Mouse (Mus musculus) left cerebral cortex, postnatal 10 days (tissue): ENCODE results near the gene Cfap161. TPM values are rescaled to one million over a fixed set of nuclear protein-coding genes. Genes with fewer than 3 reads are reported as not detected.

Experiments
- DNase-seq, 2 experiments: peaks; one replicate each; pipeline ENCODE4 v3.0.0; 2021 to 2022; ENCODE audit warnings: low spot score in 2 of 2, mixed read lengths in 1 of 2; ENCODE audit errors: extremely low spot score in 1 of 2
- intact Hi-C: fragments of 180-260 bp; cut with DNase I; formaldehyde crosslinking; loops from one replicate; pipeline ENCODE4 v1.15.1; 2025
- total RNA-seq, 2 experiments: library from RNA; stranded (reverse); gene quantifications; 2 replicates each; pipeline ENCODE4 v1.2.3; 2021

The Cfap161 gene
- total RNA-seq, 2 experiments from 2014 or later, result 0.88 to 1.0 TPM

GRCm38 (mm10) chr7:83748405-83748804, 46.3 kb downstream of the Cfap161 start:
- no peak for DNase-seq

DNA sequence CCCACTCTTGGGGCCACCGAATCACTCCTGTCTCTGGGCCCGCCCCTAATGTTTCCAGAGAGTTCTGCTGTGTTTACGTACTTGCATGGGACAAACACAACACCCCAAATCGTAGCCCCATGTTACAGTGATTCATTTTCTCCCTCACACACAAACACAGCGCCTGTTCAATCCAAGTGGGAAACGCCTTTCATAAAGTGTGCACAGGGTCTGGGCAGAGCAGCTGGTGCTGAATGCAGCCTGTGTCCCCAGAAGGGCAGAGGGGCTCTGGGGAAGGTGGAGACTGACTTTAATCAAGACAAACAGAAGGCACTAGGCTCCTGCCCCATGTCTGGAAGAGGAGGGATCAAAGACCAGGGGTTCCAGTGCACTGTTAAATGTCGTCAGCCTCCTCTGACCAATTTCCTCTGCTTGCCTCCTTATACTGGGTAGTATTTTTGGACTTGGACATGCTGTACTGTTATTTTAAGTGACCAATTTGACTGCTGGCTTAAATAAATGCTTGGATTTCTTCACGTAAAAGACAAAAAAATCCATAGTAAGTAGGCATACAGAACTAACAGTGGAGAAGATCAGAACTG, 48.5 kb downstream of the Cfap161 start:
- no peak for DNase-seq
- intact Hi-C loops, result no loop called here

More at GRCm38 (mm10) chr7:83748405-83748804, 46.3 kb downstream of the Cfap161 start:
- intact Hi-C loops, result no loop called here

GRCm38 (mm10) chr7:83745413-83746106, 49.1 kb downstream of the Cfap161 start, which contains the start of gene Il16:
Gene Il16 (minus strand): TSS chr7:83745726.
- intact Hi-C loops, result no loop called here

GRCm38 (mm10) chr7:83745065-83745412, 49.6 kb downstream of the Cfap161 start:
- DNase-seq, result no peak
- intact Hi-C loops, result no loop called here

More at GRCm38 (mm10) chr7:83745413-83746106, 49.1 kb downstream of the Cfap161 start, which contains the start of gene Il16:
- DNase-seq, result peak in 1 of 2 experiments; percentile 21

- intact Hi-C loops, result no loop called here
- DNase-seq, result no peak
Measured at GRCm38 (mm10) chr7:83744250-83744649, 50.4 kb downstream of the Cfap161 start.

GRCm38 (mm10) chr7:83742690-83743089, 52.0 kb downstream of the Cfap161 start:
- intact Hi-C loops, result no loop called here
- DNase-seq, result no peak

- intact Hi-C loops, result no loop called here
- DNase-seq, result no peak
Measured at GRCm38 (mm10) chr7:83742026-83742425, 52.7 kb downstream of the Cfap161 start.

- no peak for DNase-seq
- intact Hi-C loops, result no loop called here
Measured at GRCm38 (mm10) chr7:83739680-83740310, 54.9 kb downstream of the Cfap161 start.

DNA sequence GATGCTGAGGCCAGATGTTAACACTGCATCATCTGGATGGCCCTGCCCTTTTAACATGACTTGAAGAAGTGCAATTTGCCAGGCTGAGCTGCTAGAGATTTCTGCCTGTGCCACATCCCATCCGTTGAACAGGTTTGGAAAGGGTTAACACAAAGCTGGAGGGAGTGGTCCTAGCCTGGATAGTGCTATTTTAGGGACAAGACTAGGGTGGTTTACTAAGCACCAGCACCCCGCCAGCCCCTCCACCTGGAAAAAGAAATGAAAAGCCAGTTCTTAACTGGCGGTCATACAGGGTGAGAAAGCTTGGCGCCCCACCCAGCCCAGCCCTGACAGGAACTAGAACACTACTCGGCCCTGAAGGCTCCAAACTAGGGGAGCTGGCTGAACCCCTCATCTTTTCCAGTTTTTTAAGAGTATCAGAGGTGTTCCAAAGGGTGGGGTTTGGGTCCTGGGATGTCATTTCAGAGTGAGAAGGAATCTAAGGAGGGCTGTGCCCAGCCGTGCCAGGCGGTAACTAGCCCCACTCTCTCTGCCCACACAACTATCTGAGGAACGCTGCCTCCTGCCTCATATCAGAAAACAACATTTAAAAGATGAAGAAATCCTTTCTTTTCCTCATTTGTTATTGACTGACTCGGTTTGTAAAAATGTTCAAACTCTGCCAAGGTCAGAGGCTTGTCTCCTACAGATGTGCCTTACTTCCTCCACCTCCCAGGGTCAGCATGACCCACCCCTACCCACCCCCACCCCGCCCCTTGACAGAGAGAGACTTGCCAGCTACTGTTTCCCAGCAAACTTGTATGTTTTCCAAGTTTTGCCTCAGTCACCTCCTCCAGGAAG, 55.8 kb downstream of the Cfap161 start:
- DNase-seq, result no peak
- intact Hi-C loops, result no loop called here

GRCm38 (mm10) chr7:83737914-83738490, 56.7 kb downstream of the Cfap161 start:
- intact Hi-C loops, result no loop called here
- DNase-seq, result no peak

DNA sequence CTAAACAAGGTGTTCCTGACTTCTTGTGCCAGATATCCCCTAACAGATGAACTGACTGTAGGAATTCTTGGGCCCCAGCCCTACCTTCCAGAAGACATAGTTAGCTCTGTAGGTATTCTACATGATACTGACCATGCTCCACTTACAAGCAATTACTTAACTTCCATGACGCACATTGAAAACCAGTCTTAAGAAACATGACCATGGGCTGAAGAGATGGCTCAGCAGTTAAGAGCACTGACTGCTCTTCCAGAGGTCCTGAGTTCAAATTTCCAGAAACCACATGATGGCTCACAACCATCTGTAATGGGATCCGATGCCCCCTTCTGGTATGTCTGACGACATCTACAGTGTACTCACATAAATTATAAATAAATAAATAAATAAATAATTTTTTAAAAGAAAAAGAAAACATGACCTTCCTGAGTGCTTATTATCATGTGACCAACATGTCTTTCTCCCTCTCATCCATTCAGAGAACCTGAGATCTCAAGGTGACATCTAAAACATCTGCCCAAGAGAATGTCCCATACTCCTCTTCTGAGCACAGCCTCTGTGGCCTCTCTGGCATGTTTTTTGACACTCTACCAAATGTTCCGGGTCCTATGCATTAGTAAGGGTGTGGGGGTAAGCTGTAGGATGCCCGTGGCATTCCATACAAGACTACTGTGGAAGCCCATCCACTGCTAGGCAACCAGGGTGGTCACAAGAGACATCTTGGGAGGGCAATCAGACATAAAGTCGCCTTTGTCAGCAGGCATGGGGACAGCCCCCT, 58.2 kb downstream of the Cfap161 start:
- intact Hi-C loops, result no loop called here
- no peak for DNase-seq

DNA sequence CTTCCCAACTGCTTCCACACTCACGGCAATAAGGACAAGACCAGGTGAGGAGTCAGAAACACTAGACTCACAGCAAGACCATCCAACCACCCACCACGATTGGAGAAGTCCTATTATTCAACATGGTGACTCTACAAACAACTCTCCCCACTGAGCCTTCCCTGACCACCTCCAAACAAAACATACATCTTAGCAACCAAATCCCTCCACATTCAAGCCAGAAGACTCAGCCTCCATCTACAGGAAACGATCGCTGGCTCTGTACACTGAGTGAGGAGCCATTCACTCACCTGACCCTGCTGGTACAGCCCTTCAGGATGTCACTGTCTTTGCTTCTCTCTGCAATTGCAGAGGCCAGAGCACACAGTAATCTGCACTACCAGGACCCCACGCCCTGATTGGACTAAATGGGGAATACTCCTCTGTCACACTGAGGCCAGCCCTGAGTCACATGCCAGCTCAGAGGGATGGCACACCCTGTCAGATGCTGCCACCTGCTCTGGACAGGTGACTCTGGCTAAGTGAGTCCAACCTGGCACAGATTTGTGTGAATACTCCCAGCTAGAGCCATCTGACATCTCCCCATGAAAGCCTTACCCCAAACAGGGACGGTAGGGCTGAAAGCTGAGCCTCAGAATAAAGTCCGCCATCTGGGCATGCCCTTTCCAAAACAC, 59.4 kb downstream of the Cfap161 start:
- intact Hi-C loops, result no loop called here
- DNase-seq, result no peak

- no peak for DNase-seq
- intact Hi-C loops, result no loop called here
Measured at GRCm38 (mm10) chr7:83734671-83735082, 60.0 kb downstream of the Cfap161 start.

DNA sequence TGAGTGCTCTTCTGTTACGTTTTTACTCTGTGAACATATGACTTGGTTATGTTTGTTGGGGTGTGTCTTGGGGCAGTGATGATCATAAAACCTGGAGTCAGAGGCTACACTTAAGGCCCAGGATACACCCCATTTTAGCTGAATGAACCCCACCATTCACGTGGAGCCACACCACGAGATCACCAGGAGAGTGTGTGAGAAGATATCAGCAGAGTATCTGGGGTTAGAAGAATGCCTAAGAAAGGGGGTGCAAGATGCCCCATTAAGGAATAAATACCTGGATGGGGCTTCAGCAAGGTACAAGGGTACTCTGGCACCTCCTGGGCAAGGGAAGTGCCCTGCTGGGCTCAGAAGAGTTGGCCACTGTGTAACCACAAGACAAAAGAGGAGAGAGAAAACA, 60.4 kb downstream of the Cfap161 start:
- no peak for DNase-seq
- intact Hi-C loops, result no loop called here

GRCm38 (mm10) chr7:83732781-83733180, 61.9 kb downstream of the Cfap161 start:
- no peak for DNase-seq
- intact Hi-C loops, result no loop called here

DNA sequence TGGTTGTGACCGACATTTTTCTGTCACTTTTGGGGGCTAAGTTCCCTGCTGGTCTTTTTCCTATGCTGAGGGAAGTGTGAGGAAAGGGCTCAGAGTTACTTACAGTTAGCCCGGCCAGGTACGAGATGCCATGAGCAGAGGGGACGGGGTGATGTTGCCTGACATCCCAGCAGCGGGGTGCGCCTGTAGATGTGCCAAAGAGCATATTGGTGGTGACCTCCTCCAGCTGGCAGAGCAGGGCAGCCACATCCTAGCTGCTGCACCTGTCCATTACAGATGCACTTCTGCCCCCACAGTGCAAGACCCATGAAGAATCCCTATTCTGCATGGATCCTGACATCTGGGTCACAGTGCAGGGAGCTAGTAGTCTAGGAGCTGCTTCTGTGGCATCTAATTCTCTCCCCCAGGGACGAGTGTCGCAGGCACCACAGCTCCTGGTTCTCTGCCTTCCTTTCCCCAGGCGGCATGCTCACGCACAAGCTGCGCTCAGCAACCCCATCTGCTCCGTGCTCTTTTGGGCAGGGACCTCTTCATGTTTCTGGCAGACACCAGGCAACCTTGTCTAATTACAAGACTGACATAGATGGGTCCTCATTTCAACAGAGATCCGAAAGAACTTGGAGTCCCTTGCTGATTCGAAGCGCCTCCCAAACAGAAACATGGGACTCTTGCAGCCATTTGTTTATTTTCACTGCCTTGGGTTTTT, 62.6 kb downstream of the Cfap161 start:
- no peak for DNase-seq
- intact Hi-C loops, result no loop called here

DNA sequence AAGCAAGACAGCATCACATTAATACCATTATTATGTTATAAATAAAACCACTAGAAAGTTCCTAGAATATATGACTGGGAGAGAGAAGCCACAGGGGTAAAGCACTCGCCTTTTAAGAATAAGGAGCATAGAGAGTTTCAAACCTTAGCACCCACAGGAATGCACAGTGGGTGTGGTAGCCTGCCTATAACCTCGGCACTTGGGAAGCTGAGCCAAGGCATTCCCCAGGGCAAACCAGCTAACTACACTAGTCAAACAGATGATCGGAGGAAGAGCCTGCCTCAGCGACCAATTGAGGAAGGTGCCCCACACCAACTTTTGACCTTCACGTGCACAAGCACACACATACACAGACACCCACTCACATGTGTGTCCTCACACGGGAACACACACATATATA, 63.4 kb downstream of the Cfap161 start:
- DNase-seq, result no peak
- intact Hi-C loops, result no loop called here
